Mouse (Mus musculus) B cell, adult 2 months (primary cell): ENCODE data around the gene Bend6.
"Not testable (repeated sequence)": the region's sequence is repeated elsewhere in the genome, so short reads cannot be mapped to it uniquely, and the experiment has no call there.

Experiments
- DNase-seq, 2 experiments: peaks; one replicate each; pipeline ENCODE4 v3.0.0; 2022

Bend6 gene

GRCm38 (mm10) chr1:33906216-33906615, 1.4 kb downstream of the Bend6 start:
- no peak for DNase-seq

- DNase-seq, result no peak
Observed at GRCm38 (mm10) chr1:33903587-33903986, 4.0 kb downstream of the Bend6 start.

- DNase-seq, result no peak
Observed at GRCm38 (mm10) chr1:33900175-33900574, 7.4 kb downstream of the Bend6 start.

GRCm38 (mm10) chr1:33898373-33898772, 9.2 kb downstream of the Bend6 start:
- no peak for DNase-seq

- no peak for DNase-seq
Observed at GRCm38 (mm10) chr1:33897426-33897825, 10.2 kb downstream of the Bend6 start.

- no peak for DNase-seq
Observed at GRCm38 (mm10) chr1:33896666-33897065, 10.9 kb downstream of the Bend6 start.

GRCm38 (mm10) chr1:33896116-33896515, 11.5 kb downstream of the Bend6 start:
- no peak for DNase-seq

- DNase-seq, result peak; percentile 61 to 65
Observed at GRCm38 (mm10) chr1:33892784-33893183, 14.8 kb downstream of the Bend6 start.

- peak; percentile 69 to 74 for DNase-seq
Observed at GRCm38 (mm10) chr1:33883102-33883839, 24.3 kb downstream of the Bend6 start.

GRCm38 (mm10) chr1:33878170-33878569, 29.4 kb downstream of the Bend6 start:
- DNase-seq, result no peak

- no peak for DNase-seq
Observed at GRCm38 (mm10) chr1:33876416-33876815, 31.2 kb downstream of the Bend6 start.

- DNase-seq, result peak; percentile 46 to 47
Observed at GRCm38 (mm10) chr1:33875691-33876090, 31.9 kb downstream of the Bend6 start.

GRCm38 (mm10) chr1:33873561-33873960, 34.1 kb downstream of the Bend6 start:
- no peak for DNase-seq

GRCm38 (mm10) chr1:33869437-33869836, 38.2 kb downstream of the Bend6 start:
- no peak for DNase-seq

GRCm38 (mm10) chr1:33869031-33869430, 38.6 kb downstream of the Bend6 start:
- no peak for DNase-seq

- no peak for DNase-seq
Observed at GRCm38 (mm10) chr1:33846807-33847206, 60.8 kb downstream of the Bend6 start.

GRCm38 (mm10) chr1:33843823-33844222, 63.8 kb downstream of the Bend6 start:
- DNase-seq, result no peak

GRCm38 (mm10) chr1:33838952-33839351, 68.7 kb downstream of the Bend6 start:
- not testable (repeated sequence) for DNase-seq

- DNase-seq, result no peak
Observed at GRCm38 (mm10) chr1:33830586-33830985, 77.0 kb downstream of the Bend6 start.

- no peak for DNase-seq
Observed at GRCm38 (mm10) chr1:33817931-33818330, 89.7 kb downstream of the Bend6 start.

GRCm38 (mm10) chr1:33813868-33814794, 93.5 kb downstream of the Bend6 start, which contains the start of gene Zfp451:
Zfp451 (minus strand) TSS chr1:33814595.
- DNase-seq, result peak; percentile 88 to 89

GRCm38 (mm10) chr1:33813495-33813867, 94.1 kb downstream of the Bend6 start:
- DNase-seq, result no peak

GRCm38 (mm10) chr1:33803323-33803722, 104.3 kb downstream of the Bend6 start:
- DNase-seq, result no peak
